Mouse (Mus musculus) stomach, postnatal 0 days (tissue): Measurements from ENCODE around the gene Slc26a10.

ENCODE experiments used
- CTCF ChIP-seq: IDR thresholded peaks from 2 replicates; pipeline ENCODE4 v1.5.1; 2016; ENCODE audit warnings: antibody characterized with exemption, low read depth, mild to moderate bottlenecking, moderate library complexity
- EP300 ChIP-seq: optimal IDR thresholded peaks from 2 replicates; pipeline ENCODE3; 2016; ENCODE audit warnings: antibody characterized with exemption

- no peak for TF ChIP-seq CTCF
- TF ChIP-seq EP300 = no peak
Measured at GRCm38 (mm10) chr10:127153323-127153722, 27.1 kb downstream of the Slc26a10 start.
